Mouse (Mus musculus): ENCODE results near the gene Phactr4. TPM values are rescaled to one million over a fixed set of nuclear protein-coding genes. Genes with fewer than 3 reads are reported as not detected.

Phactr4 gene
- 21.3 TPM for polyA plus RNA-seq (2015; fragmentation: Illumina TruSeq; extraction: RNeasy Lipid Tissue Mini Kit (QIAGEN cat#74804); ENCODE audit: insufficient read depth, low replicate concordance)

GRCm38 (mm10) chr4:132421923-132422782 lies at the start of gene Phactr4:
Gene Phactr4 (minus strand): TSS chr4:132422489.

GRCm38 (mm10) chr4:132463430-132464254 lies 41.4 kb upstream of the Phactr4 start, which contains the start of gene Med18:
Gene Med18 (minus strand): TSS chr4:132463921.

GRCm38 (mm10) chr4:132353481-132353885 lies 68.8 kb downstream of the Phactr4 start, which contains the start of gene Rcc1:
Gene Rcc1 (minus strand): TSS chr4:132353605.

GRCm38 (mm10) chr4:132329115-132329834 lies 93.0 kb downstream of the Phactr4 start, which contains the start of gene Trnau1ap:
Gene Trnau1ap (minus strand): TSS chr4:132329538.

Other genes starting within 250 kb of the Phactr4 start
- gene Ythdf2, start 210.2 kb downstream of the Phactr4 start, polyA plus RNA-seq (2015; fragmentation: Illumina TruSeq; extraction: RNeasy Lipid Tissue Mini Kit (QIAGEN cat#74804); ENCODE audit: insufficient read depth, low replicate concordance), result 59.6 TPM
- gene Gmeb1, start 160.9 kb downstream of the Phactr4 start, polyA plus RNA-seq (2015; fragmentation: Illumina TruSeq; extraction: RNeasy Lipid Tissue Mini Kit (QIAGEN cat#74804); ENCODE audit: insufficient read depth, low replicate concordance), result 19.9 TPM
- gene Taf12, start 148.1 kb downstream of the Phactr4 start, polyA plus RNA-seq (2015; fragmentation: Illumina TruSeq; extraction: RNeasy Lipid Tissue Mini Kit (QIAGEN cat#74804); ENCODE audit: insufficient read depth, low replicate concordance), result 37.9 TPM
- 0.36 TPM for gene Rab42, start 119.1 kb downstream of the Phactr4 start, polyA plus RNA-seq (2015; fragmentation: Illumina TruSeq; extraction: RNeasy Lipid Tissue Mini Kit (QIAGEN cat#74804); ENCODE audit: insufficient read depth, low replicate concordance)
- gene Trnau1ap, start 93.0 kb downstream of the Phactr4 start, polyA plus RNA-seq (2015; fragmentation: Illumina TruSeq; extraction: RNeasy Lipid Tissue Mini Kit (QIAGEN cat#74804); ENCODE audit: insufficient read depth, low replicate concordance), result 44.6 TPM
- gene Rcc1, start 68.9 kb downstream of the Phactr4 start, polyA plus RNA-seq (2015; fragmentation: Illumina TruSeq; extraction: RNeasy Lipid Tissue Mini Kit (QIAGEN cat#74804); ENCODE audit: insufficient read depth, low replicate concordance), result 25.2 TPM
- gene Med18, start 41.4 kb upstream of the Phactr4 start, polyA plus RNA-seq (2015; fragmentation: Illumina TruSeq; extraction: RNeasy Lipid Tissue Mini Kit (QIAGEN cat#74804); ENCODE audit: insufficient read depth, low replicate concordance), result 7.9 TPM
- 5.6 TPM for gene Sesn2, start 88.0 kb upstream of the Phactr4 start, polyA plus RNA-seq (2015; fragmentation: Illumina TruSeq; extraction: RNeasy Lipid Tissue Mini Kit (QIAGEN cat#74804); ENCODE audit: insufficient read depth, low replicate concordance)
- gene Atpif1, start 111.2 kb upstream of the Phactr4 start, polyA plus RNA-seq (2015; fragmentation: Illumina TruSeq; extraction: RNeasy Lipid Tissue Mini Kit (QIAGEN cat#74804); ENCODE audit: insufficient read depth, low replicate concordance), result 190 TPM
- gene Dnajc8, start 113.1 kb upstream of the Phactr4 start, polyA plus RNA-seq (2015; fragmentation: Illumina TruSeq; extraction: RNeasy Lipid Tissue Mini Kit (QIAGEN cat#74804); ENCODE audit: insufficient read depth, low replicate concordance), result 258 TPM
- 12.6 TPM for gene Ptafr, start 141.6 kb upstream of the Phactr4 start, polyA plus RNA-seq (2015; fragmentation: Illumina TruSeq; extraction: RNeasy Lipid Tissue Mini Kit (QIAGEN cat#74804); ENCODE audit: insufficient read depth, low replicate concordance)
- 47.3 TPM for gene Eya3, start 216.5 kb upstream of the Phactr4 start, polyA plus RNA-seq (2015; fragmentation: Illumina TruSeq; extraction: RNeasy Lipid Tissue Mini Kit (QIAGEN cat#74804); ENCODE audit: insufficient read depth, low replicate concordance)